Mouse (Mus musculus): ENCODE results near the gene Gm1673.

- TF ChIP-seq USF1 (IDR thresholded peaks at IDR 0.05; ENCODE audit: low read depth): no peak
- TF ChIP-seq CEBPB (IDR thresholded peaks at IDR 0.05; ENCODE audit: low read depth): no peak
- TF ChIP-seq CTCF (IDR thresholded peaks at IDR 0.05; ENCODE audit: control insufficient read depth, insufficient read depth, insufficient read length): no peak
Measured at GRCm38 (mm10) chr5:33938448-33938847, 44.8 kb upstream of the Gm1673 start.

Data from C2C12 (cell line).